42 mouse cellular contexts compared by ENCODE assay signal in genomic region chr11:100780247-100780646, GRCm38 (mm10). TPM values are rescaled to one million over a fixed set of nuclear protein-coding genes. Genes with fewer than 3 reads are reported as not detected.
"Had no signal": no experiment of that assay in that cellular context is flagged by ENCODE, and none has a peak within 500 bp of the region (broad histone marks: within the 10 kb centered on the region; RNA-seq: fewer than 3 reads in every experiment).

No protein-coding gene starts in this region.

- H3K4me1 ChIP-seq: hindbrain, embryonic 13.5 days; hindbrain, embryonic 15.5 days; kidney, embryonic 15.5 days; limb, embryonic 13.5 days; limb, embryonic 15.5 days; liver, embryonic 12.5 days had no signal

- H3K27me3 ChIP-seq: heart, embryonic 12.5 days; heart, embryonic 15.5 days; hindbrain, embryonic 13.5 days; hindbrain, embryonic 15.5 days; kidney, embryonic 15.5 days; limb, embryonic 13.5 days; limb, embryonic 15.5 days; liver, embryonic 12.5 days had no signal

- H3K9ac ChIP-seq: heart, embryonic 12.5 days; heart, embryonic 15.5 days; hindbrain, embryonic 13.5 days; hindbrain, embryonic 15.5 days; kidney, embryonic 15.5 days; limb, embryonic 13.5 days; limb, embryonic 15.5 days; liver, embryonic 12.5 days; liver, embryonic 14.5 days had no signal

- H3K9me3 ChIP-seq: heart, embryonic 10.5 days; heart, embryonic 15.5 days; hindbrain, embryonic 13.5 days; hindbrain, embryonic 15.5 days; kidney, embryonic 15.5 days; limb, embryonic 13.5 days; limb, embryonic 15.5 days; liver, embryonic 12.5 days had no signal

- DNase-seq: gastrocnemius, postnatal 14 days; gastrocnemius, postnatal 36 days; heart, adult 11 months; heart, adult 2 months; heart, postnatal 14 days; heart, postnatal 36 days; kidney, adult 11 months; kidney, adult 2 months; kidney, adult 9 months; kidney, postnatal 14 days; kidney, postnatal 36 days; layer of hippocampus, adult 9-11 months; layer of hippocampus, postnatal 36 days; left cerebral cortex, postnatal 4 days had no signal

- H3K27ac ChIP-seq: heart, adult 2 months; heart, embryonic 10.5 days; heart, embryonic 15.5 days; hindbrain, embryonic 13.5 days; hindbrain, embryonic 15.5 days; hindbrain, postnatal 0 days; kidney, embryonic 15.5 days; kidney, postnatal 0 days; limb, embryonic 13.5 days; limb, embryonic 15.5 days; liver, embryonic 12.5 days; liver, embryonic 14.5 days had no signal

- H3K4me3 ChIP-seq: heart, adult 2 months; heart, embryonic 10.5 days; heart, embryonic 12.5 days; heart, embryonic 15.5 days; hindbrain, embryonic 13.5 days; hindbrain, embryonic 15.5 days; kidney, embryonic 15.5 days; limb, embryonic 13.5 days; limb, embryonic 15.5 days; liver, embryonic 12.5 days had no signal

- H3K4me2 ChIP-seq: heart, embryonic 12.5 days; heart, embryonic 15.5 days; hindbrain, embryonic 13.5 days; hindbrain, embryonic 15.5 days; kidney, embryonic 15.5 days; limb, embryonic 13.5 days; limb, embryonic 15.5 days; liver, embryonic 12.5 days had no signal

- ATAC-seq: hindbrain, postnatal 0 days; intestine, embryonic 16.5 days; liver, embryonic 12.5 days had no signal

RNA-seq across cellular contexts. Expression of gene Hcrt, which starts 17.5 kb away (rescaled TPM):
- total RNA-seq: gastrocnemius, adult 8-10 months; gastrocnemius, postnatal 14 days; gastrocnemius, postnatal 36 days; heart, adult 2 months; heart, postnatal 14 days; heart, postnatal 36 days; hematopoietic stem cell, adult 5-6 weeks; hindbrain, postnatal 0 days; layer of hippocampus, adult 18-20 months; layer of hippocampus, adult 8-10 months; layer of hippocampus, postnatal 14 days; layer of hippocampus, postnatal 36 days; left cerebral cortex, adult 18-20 months; left cerebral cortex, adult 8-10 months; left cerebral cortex, postnatal 4 days; liver, adult 2 months had no signal
- polyA plus RNA-seq: gonadal fat pad, adult 2 months; heart, adult 2 months; heart, embryonic 10.5 days; heart, embryonic 12.5 days; heart, embryonic 15.5 days; heart, postnatal 0 days; hindbrain, embryonic 11.5 days; intestine, embryonic 14.5 days; intestine, embryonic 16.5 days; kidney, adult 2 months; kidney, embryonic 15.5 days; kidney, postnatal 0 days; large intestine, adult 2 months; limb, embryonic 11.5 days; limb, embryonic 13.5 days; limb, embryonic 15.5 days; liver, adult 2 months; liver, embryonic 12.5 days; liver, embryonic 14.5 days; liver, embryonic 16.5 days had no signal

RNA-seq across cellular contexts. Expression of gene Kcnh4, which starts 20.5 kb away (rescaled TPM):
- total RNA-seq: gastrocnemius, adult 8-10 months; gastrocnemius, postnatal 14 days; gastrocnemius, postnatal 36 days; heart, adult 2 months; heart, postnatal 14 days; heart, postnatal 36 days; hematopoietic stem cell, adult 5-6 weeks; liver, adult 2 months had no signal
- polyA plus RNA-seq: heart, embryonic 10.5 days; heart, embryonic 12.5 days; heart, embryonic 15.5 days; heart, postnatal 0 days; kidney, postnatal 0 days; limb, embryonic 11.5 days; limb, embryonic 13.5 days; limb, embryonic 15.5 days; liver, adult 2 months; liver, embryonic 12.5 days; liver, embryonic 14.5 days; liver, embryonic 16.5 days had no signal
